Mouse (Mus musculus) embryonic facial prominence, embryonic 11.5 days (tissue): Measurements from ENCODE around the gene Rab3c. TPM values are rescaled to one million over a fixed set of nuclear protein-coding genes. Genes with fewer than 3 reads are reported as not detected.

ENCODE experiments used
- ATAC-seq: fragments of 200-750 bp; cut with Nextera tagmentation; replicated peaks from 2 replicates; pipeline ENCODE4 v1.8.0; 2017; ENCODE audit warnings: low read depth; ENCODE audit not compliant: insufficient number of reproducible peaks, low FRiP score, low TSS enrichment
- DNase-seq: peaks from one replicate; pipeline ENCODE4 v3.0.0-alpha.2; 2015; ENCODE audit warnings: low spot score
- H3K27ac ChIP-seq: fragments of 300-500 bp; sonication (generic); replicated peaks from 2 replicates; pipeline ENCODE4 v1.5.1; 2014; ENCODE audit warnings: mild to moderate bottlenecking, low read depth, low read length, control low read depth
- H3K27me3 ChIP-seq: fragments of 300-500 bp; sonication (generic); 2 replicates; pipeline ENCODE4 v1.6.1; 2014; ENCODE audit warnings: mild to moderate bottlenecking, low read length, moderate library complexity, mixed read lengths; ENCODE audit not compliant: control insufficient read depth, insufficient read depth
- H3K36me3 ChIP-seq: fragments of 300-500 bp; sonication (generic); replicated peaks from 2 replicates; pipeline ENCODE4 v1.6.1; 2014; ENCODE audit warnings: low read depth, mild to moderate bottlenecking, low read length, moderate library complexity, mixed read lengths; ENCODE audit not compliant: control insufficient read depth, insufficient read depth
- H3K4me1 ChIP-seq: fragments of 300-500 bp; sonication (generic); 2 replicates; pipeline ENCODE4 v1.6.1; 2014; ENCODE audit warnings: low read length, mixed read lengths; ENCODE audit not compliant: control insufficient read depth, insufficient read depth
- H3K4me2 ChIP-seq: fragments of 300-500 bp; sonication (generic); 2 replicates; pipeline ENCODE4 v1.6.1; 2014; ENCODE audit warnings: low read depth, mild to moderate bottlenecking, control low read depth, low read length, moderate library complexity
- H3K4me3 ChIP-seq: fragments of 300-500 bp; sonication (generic); 2 replicates; pipeline ENCODE4 v1.5.1; 2014; ENCODE audit warnings: low read depth, low read length, control low read depth
- H3K9ac ChIP-seq: fragments of 300-500 bp; sonication (generic); replicated peaks from 2 replicates; pipeline ENCODE4 v1.6.1; 2014; ENCODE audit warnings: mild to moderate bottlenecking, control low read depth, low read length
- H3K9me3 ChIP-seq: fragments of 300-500 bp; sonication (generic); replicated peaks from 2 replicates; pipeline ENCODE4 v1.6.1; 2016; ENCODE audit warnings: mild to moderate bottlenecking, low read length, inconsistent platforms, mixed read lengths; ENCODE audit not compliant: control insufficient read depth
- WGBS: fragments of 180-500 bp; shearing (Covaris S2); extraction: QIAGEN DNeasy Blood & Tissue Kit; methylation state at CpG from one replicate; pipeline ENCODE4 v1.1.7; 2014; 5-methylcytosine and 5-hydroxymethylcytosine counted together
- polyA plus RNA-seq: library from polyadenylated mRNA; unstranded; fragments of >200 nt; fragmentation: Nextera tagmentation; extraction: Ambion mirVana; gene quantifications from 2 replicates; pipeline ENCODE4 v1.2.1, GENCODE M21; 2014

Rab3c gene
- polyA plus RNA-seq, 1 experiment from 2014 or later: 4.2 TPM

- H3K36me3 ChIP-seq: no peaks in the 10 kb centered on the region
- H3K27me3 ChIP-seq: no peaks in the 10 kb centered on the region
- no peaks in the 10 kb centered on the region for H3K4me1 ChIP-seq
- no peak overlapping the region for H3K9ac ChIP-seq
- WGBS: 84% methylated on average over 8 of the region's 8 CpGs
- ATAC-seq (no peak), DNase-seq (no peak)
- H3K4me3 ChIP-seq: no peak overlapping the region
- H3K27ac ChIP-seq: no peak overlapping the region
- H3K9me3 ChIP-seq: no peaks in the 10 kb centered on the region
- no peak overlapping the region for H3K4me2 ChIP-seq
These were observed 135.8 kb downstream of the Rab3c start for GRCm38 (mm10) chr13:110145019-110145418.

DNA sequence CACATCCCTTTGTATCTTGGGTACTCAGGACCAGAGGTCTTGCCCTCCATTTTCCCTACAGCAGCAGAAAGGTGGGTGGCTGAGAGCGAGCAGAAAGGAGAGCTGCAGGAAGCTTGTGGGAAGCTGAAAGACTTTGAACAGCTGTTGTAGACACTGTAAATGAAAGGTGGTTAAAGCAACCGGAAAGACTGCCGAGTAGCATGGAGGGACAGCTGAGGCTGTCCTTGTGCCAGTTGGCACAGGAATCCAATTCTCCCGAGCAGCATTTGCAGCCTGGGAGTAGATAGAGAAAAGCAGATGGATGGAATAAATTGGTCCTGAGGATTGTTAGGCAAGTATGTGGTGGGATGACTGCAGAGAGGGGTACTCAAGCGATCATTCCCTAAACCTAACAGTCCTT, 141.5 kb downstream of the Rab3c start:
- WGBS: 87% methylated on average over 5 of the region's 5 CpGs
- H3K27me3 ChIP-seq: no peaks in the 10 kb centered on the region
- H3K9me3 ChIP-seq: no peaks in the 10 kb centered on the region
- H3K9ac ChIP-seq: no peak overlapping the region
- no peak overlapping the region for H3K4me3 ChIP-seq
- no peak overlapping the region for H3K4me2 ChIP-seq
- no peak for ATAC-seq
- H3K36me3 ChIP-seq: no peaks in the 10 kb centered on the region
- no peak overlapping the region for H3K27ac ChIP-seq
- no peaks in the 10 kb centered on the region for H3K4me1 ChIP-seq
- DNase-seq: no peak

- no peak for DNase-seq
These were observed 142.2 kb downstream of the Rab3c start for GRCm38 (mm10) chr13:110138644-110139043.

GRCm38 (mm10) chr13:110127613-110128258, 153.1 kb downstream of the Rab3c start:
- no peak for ATAC-seq
- no peaks in the 10 kb centered on the region for H3K27me3 ChIP-seq
- H3K27ac ChIP-seq: no peak overlapping the region

More at GRCm38 (mm10) chr13:110138644-110139043, 142.2 kb downstream of the Rab3c start:
- Histone ChIP-seq H3K4me2 (no peak overlapping the region), H3K27ac (no peak overlapping the region), H3K4me1 (no peaks in the 10 kb centered on the region), H3K27me3 (no peaks in the 10 kb centered on the region), H3K9ac (no peak overlapping the region), H3K36me3 (no peaks in the 10 kb centered on the region), H3K9me3 (no peaks in the 10 kb centered on the region), H3K4me3 (no peak overlapping the region)
- ATAC-seq: no peak
- WGBS: 79% methylated on average over 5 of the region's 5 CpGs

GRCm38 (mm10) chr13:110122825-110123224, 158.0 kb downstream of the Rab3c start:
- no peak overlapping the region for H3K4me2 ChIP-seq
- no peaks in the 10 kb centered on the region for H3K36me3 ChIP-seq
- no peaks in the 10 kb centered on the region for H3K9me3 ChIP-seq
- H3K27ac ChIP-seq: no peak overlapping the region
- ATAC-seq (no peak), DNase-seq (no peak)
- no peak overlapping the region for H3K4me3 ChIP-seq
- no peaks in the 10 kb centered on the region for H3K27me3 ChIP-seq
- no peaks in the 10 kb centered on the region for H3K4me1 ChIP-seq
- no peak overlapping the region for H3K9ac ChIP-seq
- 78% methylated on average over 4 of the region's 4 CpGs for WGBS

More at GRCm38 (mm10) chr13:110127613-110128258, 153.1 kb downstream of the Rab3c start:
- Histone ChIP-seq H3K4me3 (no peak overlapping the region), H3K4me2 (no peak overlapping the region), H3K36me3 (no peaks in the 10 kb centered on the region), H3K4me1 (no peaks in the 10 kb centered on the region), H3K9me3 (no peaks in the 10 kb centered on the region), H3K9ac (no peak overlapping the region)
- WGBS: 72% methylated on average over 12 of the region's 12 CpGs
- no peak for DNase-seq

DNA sequence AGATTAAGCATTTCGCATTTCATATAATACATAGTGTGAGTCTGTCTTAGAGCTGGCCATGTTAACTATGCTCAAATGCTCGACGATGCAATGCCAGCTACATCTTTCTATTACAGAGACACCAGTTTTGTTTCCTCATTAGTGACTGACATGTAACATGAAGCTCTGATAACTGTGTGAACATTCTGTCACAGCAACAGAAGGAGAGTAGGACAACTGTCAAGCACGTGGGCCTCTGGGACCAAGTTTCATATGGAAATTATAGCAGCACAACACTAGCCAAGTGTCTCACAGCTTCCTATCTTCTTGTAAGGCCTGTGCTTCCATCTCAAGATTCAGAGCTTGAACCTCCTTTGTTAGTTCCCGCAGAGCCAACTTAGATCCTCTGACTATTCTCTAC, 163.9 kb downstream of the Rab3c start:
- Histone ChIP-seq H3K4me2 (no peak overlapping the region), H3K9me3 (no peaks in the 10 kb centered on the region), H3K4me1 (no peaks in the 10 kb centered on the region), H3K36me3 (no peaks in the 10 kb centered on the region), H3K9ac (no peak overlapping the region), H3K27me3 (no peaks in the 10 kb centered on the region), H3K4me3 (no peak overlapping the region), H3K27ac (no peak overlapping the region)
- DNase-seq (no peak), ATAC-seq (no peak)
- WGBS: 86% methylated on average over 5 of the region's 5 CpGs

DNA sequence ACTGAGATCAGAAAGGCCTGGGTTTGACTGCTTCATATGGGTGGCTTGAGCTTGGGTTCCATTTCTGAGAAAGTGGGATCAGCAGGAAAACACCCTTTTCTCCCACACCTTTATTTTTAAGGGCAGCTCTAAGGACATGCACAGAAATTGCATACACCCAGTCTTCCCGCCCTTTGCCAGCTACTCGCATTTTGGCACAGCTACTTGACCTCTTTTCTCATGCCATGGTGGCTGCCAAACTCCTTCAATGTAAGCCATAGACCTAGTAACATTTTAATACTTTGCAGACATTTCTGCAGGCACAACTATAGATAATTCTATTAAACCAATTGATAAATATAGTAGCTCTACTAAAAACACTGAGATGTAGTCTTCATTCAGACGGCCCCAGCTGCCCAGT, 164.5 kb downstream of the Rab3c start:
- H3K4me3 ChIP-seq: no peak overlapping the region
- no peaks in the 10 kb centered on the region for H3K4me1 ChIP-seq
- H3K9me3 ChIP-seq: no peaks in the 10 kb centered on the region
- 79% methylated on average over 3 of the region's 3 CpGs for WGBS
- no peak overlapping the region for H3K27ac ChIP-seq
- no peak overlapping the region for H3K4me2 ChIP-seq
- no peaks in the 10 kb centered on the region for H3K36me3 ChIP-seq
- no peak for DNase-seq
- no peaks in the 10 kb centered on the region for H3K27me3 ChIP-seq
- H3K9ac ChIP-seq: no peak overlapping the region
- no peak for ATAC-seq

GRCm38 (mm10) chr13:110114870-110115645, 165.7 kb downstream of the Rab3c start:
- H3K9ac ChIP-seq: no peak overlapping the region
- H3K9me3 ChIP-seq: no peaks in the 10 kb centered on the region
- H3K27ac ChIP-seq: no peak overlapping the region
- WGBS: 62% methylated on average over 7 of the region's 7 CpGs
- H3K4me1 ChIP-seq: no peaks in the 10 kb centered on the region
- H3K36me3 ChIP-seq: no peaks in the 10 kb centered on the region
- no peak overlapping the region for H3K4me3 ChIP-seq
- no peak overlapping the region for H3K4me2 ChIP-seq
- 0 out of 2 replicates have a peak, but pooled peaks have one; percentile 39 for ATAC-seq
- no peaks in the 10 kb centered on the region for H3K27me3 ChIP-seq
- no peak for DNase-seq
